Mouse (Mus musculus) lung, postnatal 0 days (tissue): ENCODE measurements around the gene Camta1.

Experiments
- CTCF ChIP-seq: IDR thresholded peaks from 2 replicates; pipeline ENCODE4 v1.5.1; 2016; ENCODE audit warnings: antibody characterized with exemption, mild to moderate bottlenecking
- EP300 ChIP-seq: IDR thresholded peaks from 2 replicates; pipeline ENCODE4 v1.6.1; 2016; ENCODE audit warnings: antibody characterized with exemption, mild to moderate bottlenecking, control low read depth

- no peak for TF ChIP-seq CTCF
- TF ChIP-seq EP300 = no peak
Observed at GRCm38 (mm10) chr4:151726396-151726795, 135.3 kb downstream of the Camta1 start.
